Mouse (Mus musculus): ENCODE results near the gene Racgap1.

The Racgap1 gene

DNA sequence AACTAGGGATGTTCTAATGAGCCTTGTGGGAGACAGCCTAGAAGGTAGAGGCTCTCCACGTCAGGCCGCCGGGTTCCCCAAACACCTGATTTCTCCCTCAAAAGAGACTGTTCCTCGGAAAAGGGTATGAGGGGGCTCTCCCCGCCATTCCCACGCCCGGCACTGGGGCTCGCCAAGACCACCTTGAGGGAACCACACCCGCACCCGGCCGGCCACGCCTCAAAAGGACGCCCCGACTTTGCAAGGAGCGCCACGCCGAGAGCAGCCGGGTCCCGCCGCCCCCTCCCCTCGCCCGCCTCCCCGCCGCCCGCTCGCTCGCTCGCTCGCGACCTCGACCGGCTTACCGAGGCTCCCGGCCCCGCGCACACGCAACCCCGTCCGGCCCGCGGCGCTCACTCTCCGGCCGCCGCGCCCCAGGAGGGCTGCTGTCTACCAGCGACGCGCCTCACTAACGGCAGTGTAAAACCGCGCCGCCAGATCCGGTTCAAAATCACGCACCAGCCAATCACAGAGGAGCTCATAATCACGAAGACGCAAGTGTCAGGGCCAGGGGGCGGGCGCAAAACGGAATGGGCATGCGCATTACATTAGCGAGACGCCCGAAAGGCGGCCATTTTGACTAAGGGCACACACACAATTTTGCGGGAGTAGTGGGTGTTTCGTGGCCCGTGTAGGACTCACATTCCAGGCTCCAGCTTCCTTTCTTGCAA lies at the start of gene Racgap1:
Gene Racgap1, minus strand, starts transcription at position 494 of the 710 bp plus-strand sequence.
- DNase-seq (ENCODE audit: low spot score in 2 of 2): peak; percentile 91 to 96

DNA sequence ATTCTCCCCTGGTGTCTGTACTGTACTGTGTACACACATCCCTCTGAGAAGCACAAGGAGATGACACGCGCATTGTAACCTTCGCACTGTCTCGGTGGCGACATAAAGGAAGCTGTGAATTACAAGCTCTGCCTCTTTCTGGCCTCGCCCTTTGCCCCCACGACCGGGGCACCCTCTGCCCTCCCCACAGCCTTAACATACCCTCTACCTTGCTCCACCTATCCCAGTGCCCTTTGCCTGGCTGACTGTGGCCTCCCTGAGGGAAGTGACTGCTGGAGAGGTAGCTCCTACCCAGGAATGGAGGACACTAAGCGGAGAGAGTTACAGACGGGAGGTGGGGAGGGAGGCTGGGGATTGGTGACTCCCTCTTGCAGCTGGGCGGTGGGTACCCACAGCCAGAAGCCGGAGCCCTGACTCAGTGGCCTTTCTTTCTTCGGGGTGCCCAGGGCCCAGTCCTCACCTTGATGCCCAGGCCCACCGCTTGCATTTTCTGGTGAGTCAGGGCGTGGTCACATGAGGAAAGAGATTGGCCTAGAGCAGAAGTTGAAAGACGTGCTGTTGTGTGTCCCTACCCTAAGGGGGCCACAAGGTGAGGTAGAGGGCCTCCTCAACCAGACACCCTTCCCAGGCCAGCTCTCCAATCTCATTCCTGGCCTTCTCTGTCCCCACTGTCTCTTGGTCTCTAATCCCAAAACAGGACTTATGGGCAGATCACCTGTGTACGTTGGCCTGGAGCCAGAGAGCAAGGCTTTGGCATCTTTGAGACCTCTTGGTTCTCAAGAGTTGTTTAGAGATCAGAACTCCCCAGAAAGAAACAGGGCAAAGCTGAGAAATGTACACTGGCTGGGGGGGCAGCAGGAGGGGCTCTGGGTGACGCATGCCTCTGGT lies 49.0 kb upstream of the Racgap1 start:
- no peak for DNase-seq (ENCODE audit: low spot score in 2 of 2)

DNA sequence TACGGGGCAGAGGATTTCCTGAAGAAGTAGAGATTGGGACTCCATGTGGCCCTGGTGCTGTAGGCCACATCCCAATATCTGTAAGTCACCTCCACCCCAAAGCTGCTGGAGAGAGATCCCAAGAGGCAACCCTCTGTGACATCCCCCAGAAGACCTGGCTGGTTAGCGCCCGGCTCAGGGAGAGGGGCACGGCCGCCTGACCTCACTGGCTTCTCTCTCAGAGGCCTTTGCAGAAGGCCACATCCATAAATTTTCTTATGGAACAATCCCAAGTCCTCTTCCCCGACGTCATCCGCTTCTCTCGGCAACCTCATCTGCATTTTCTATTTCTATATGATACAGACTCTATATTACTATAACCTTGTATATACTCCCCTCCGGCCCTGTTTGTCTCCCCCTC lies 48.3 kb upstream of the Racgap1 start:
- DNase-seq (ENCODE audit: low spot score in 2 of 2): no peak

DNA sequence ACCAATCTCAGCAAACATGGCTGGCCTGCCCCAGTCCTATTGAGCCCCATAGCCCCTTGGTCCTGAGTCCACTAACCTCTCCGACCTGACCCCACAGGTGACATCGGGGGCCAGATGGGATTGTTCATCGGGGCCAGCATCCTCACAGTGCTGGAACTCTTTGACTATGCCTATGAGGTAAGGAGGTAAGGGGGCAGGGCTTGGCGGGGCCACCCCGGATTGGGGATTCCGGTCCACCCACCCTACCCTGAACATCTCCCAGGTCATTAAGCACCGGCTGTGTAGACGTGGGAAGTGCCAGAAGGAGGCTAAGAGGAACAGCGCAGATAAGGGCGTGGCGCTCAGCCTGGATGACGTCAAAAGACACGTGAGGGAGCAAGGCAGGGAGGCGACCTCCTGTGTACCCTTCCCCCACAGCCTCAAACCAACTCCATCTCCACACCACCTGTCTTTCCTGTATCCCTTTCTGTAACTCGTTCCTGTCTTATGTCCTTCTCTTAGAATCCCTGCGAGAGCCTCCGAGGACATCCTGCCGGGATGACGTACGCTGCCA lies 47.2 kb upstream of the Racgap1 start:
- DNase-seq (ENCODE audit: low spot score in 2 of 2): no peak

DNA sequence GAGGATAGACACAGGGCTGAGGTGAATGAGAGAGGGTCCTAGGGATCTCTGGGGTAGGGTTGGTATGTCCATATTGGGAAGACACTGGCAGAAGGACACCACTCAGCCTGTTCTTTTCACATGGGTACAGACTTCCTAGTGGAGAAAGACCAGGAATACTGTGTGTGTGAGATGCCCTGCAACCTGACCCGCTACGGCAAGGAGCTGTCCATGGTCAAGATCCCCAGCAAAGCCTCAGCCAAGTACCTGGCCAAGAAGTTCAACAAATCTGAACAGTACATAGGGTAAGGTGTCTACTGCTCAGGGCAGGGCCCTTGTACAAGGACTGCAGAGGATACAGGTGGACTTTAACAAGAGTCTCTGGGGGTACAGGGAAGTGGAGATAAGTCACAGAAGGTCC lies 45.9 kb upstream of the Racgap1 start:
- DNase-seq (ENCODE audit: low spot score in 2 of 2): no peak

DNA sequence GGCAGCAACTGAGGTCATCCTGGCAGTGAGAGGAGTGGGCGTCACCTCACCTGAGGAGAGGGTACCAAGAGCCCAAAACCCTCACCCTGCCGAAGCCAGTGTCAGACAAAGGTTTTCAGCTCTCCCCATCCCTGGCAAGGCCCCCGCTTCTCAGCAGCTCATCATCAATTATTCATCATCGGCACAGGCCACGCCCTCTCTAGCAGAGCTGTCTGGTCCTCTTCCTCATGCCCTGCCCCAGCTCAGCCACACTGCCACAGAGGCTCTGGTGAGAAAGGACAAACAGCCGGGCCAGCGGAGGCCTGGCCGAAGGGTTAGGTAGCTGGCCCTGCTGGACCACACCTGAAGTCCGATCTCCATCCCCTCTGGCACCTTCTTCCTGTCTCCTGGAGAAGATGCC lies 40.5 kb upstream of the Racgap1 start:
- DNase-seq (ENCODE audit: low spot score in 2 of 2): no peak

DNA sequence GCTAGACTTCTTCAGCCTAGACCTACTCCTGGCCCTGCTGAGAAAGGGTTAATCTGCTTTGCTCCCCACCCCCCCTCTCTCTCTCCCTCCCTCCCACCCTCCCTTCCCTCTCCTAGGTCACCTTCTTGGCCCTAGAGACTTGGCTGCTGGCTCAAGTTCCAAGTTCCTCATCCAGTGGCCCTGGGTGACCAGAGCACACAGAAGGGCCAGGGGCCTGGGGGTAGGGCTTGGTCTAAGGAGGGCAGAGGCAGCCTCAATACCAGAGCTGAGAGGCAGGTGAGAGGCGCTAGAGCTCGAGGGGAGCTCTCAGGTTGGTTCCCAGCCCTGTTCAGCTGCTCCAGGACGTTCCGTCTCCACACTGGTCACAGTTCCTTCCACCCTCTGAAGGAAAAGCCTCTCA lies 39.5 kb upstream of the Racgap1 start:
- no peak for DNase-seq (ENCODE audit: low spot score in 2 of 2)

DNA sequence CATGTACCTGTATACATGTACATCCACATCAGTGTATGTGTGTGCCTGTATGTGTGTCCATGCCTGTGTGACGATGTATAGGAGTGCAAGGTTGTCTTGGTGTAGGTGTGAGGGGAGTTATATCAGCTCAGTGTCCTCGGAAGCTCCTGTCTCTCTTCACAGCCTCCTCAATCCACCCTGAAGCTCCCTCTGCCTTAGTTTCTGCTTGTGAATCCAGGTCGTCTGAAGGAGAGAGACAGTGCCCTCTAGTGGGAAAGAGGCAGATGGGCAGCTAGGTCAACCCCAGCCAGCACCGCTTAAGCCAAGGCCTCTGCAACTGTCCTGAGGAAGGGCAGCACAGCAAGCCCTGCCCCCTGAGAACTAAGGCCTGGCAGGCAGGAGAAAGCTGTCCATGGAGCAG lies 37.3 kb upstream of the Racgap1 start:
- DNase-seq (ENCODE audit: low spot score in 2 of 2): peak in 1 of 2 experiments; percentile 64

GRCm38 (mm10) chr15:99684156-99684555 lies 32.7 kb upstream of the Racgap1 start:
- no peak for DNase-seq (ENCODE audit: low spot score in 2 of 2)

- DNase-seq (ENCODE audit: low spot score in 2 of 2): no peak
Observed at GRCm38 (mm10) chr15:99682880-99683279, 31.4 kb upstream of the Racgap1 start.

GRCm38 (mm10) chr15:99679008-99679407 lies 27.6 kb upstream of the Racgap1 start:
- no peak for DNase-seq (ENCODE audit: low spot score in 2 of 2)

DNA sequence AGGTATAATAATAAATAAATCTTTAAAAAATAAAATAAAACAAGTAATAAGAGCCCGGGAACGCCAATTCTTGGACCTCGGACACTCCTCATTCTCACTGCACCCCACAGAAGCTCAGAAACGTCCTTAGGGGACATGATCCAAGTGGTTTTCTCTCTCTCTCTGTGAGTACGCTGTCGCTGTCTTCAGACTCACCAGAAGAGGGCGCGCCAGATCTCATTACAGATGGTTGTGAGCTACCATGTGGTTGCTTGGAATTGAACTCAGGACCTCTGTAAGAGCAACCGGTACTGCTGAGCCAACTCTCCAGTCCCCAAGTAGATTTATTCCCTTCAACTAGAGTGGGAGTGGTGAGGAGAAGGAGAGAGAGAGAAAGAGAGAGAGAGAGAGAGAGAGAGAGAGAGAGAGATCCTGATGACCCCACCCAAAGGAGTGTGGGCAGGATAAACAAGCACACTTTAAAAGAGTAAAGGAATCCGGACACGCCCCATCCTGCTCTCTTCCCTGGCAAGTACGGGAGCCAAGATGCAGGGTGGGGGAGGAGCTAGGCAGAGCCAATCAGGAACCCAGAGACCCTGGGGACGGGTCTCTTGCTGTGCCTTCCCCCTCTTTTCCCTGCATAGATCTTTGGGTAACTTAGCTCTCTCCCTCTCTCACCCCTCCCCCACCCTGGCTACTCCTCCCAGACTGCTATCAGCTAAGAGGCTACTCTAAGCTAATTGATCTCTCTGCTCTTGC lies 26.8 kb upstream of the Racgap1 start:
- DNase-seq (ENCODE audit: low spot score in 2 of 2): no peak

GRCm38 (mm10) chr15:99677089-99677488 lies 25.6 kb upstream of the Racgap1 start:
- DNase-seq (ENCODE audit: low spot score in 2 of 2): peak in 1 of 2 experiments; percentile 68

DNA sequence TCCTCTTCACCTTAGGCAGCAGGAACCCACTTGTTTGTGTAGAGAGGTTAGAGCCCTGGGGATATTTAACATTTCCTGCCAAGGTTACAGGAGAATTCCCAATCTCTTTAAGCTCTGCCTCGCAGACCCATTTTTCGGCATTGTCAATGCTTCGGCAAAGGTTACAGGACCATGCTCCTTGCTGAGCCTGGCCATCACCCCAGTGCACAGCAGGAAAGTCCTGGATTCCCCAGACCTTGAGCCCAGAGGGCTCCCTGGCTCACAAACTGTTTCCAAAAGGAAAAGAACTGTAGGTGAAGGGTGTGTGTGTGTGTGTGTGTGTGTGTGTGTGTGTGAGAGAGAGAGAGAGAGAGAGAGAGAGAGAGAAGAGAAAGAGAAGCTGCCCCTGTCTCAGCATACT lies 23.4 kb upstream of the Racgap1 start:
- DNase-seq (ENCODE audit: low spot score in 2 of 2): no peak

DNA sequence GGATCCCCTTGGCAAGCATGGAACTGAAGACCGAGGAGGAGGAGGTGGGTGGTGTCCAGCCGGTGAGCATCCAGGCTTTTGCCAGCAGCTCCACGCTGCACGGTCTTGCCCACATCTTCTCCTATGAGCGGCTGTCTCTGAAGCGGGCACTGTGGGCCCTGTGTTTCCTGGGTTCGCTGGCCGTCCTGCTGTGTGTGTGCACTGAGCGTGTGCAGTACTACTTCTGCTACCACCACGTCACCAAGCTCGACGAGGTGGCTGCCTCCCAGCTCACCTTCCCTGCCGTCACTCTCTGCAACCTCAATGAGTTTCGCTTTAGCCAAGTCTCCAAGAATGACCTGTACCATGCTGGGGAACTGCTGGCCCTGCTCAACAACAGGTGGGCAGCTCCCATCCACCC lies 20.3 kb upstream of the Racgap1 start:
- no peak for DNase-seq (ENCODE audit: low spot score in 2 of 2)

DNA sequence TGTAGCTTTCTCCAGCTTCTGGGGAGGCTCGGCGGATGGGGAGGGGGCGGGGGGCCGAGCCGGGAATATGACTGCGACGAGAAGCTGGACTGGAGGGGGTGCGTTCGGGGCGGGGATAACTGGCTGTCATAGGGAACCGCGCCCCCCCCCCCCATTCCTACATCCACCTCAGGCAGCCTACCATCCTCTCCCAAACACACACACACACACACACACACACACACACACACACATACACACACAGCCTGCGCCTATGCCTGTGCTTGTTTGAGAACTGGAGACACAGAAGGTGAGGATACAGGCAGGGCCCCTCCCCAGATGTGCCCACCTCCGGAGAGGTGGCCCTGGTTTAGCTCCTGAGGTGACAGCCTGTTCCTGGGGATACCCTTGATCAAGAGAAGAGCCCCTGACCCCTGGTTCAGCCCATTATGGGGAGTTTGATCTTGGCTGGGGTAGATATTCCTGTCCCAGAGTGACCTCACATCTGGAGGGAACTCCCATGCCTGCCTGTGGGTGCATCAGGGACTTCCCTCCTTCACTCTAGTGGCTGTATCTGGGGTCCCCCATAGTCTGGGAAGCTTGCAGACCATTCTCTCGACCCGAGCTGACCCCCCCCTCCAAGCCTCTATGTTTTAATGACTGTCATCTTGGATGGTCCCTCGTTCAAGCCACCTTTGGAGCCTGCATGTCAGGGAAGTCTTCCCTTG lies 19.7 kb upstream of the Racgap1 start:
- no peak for DNase-seq (ENCODE audit: low spot score in 2 of 2)

GRCm38 (mm10) chr15:99670154-99670821 lies 18.8 kb upstream of the Racgap1 start, which contains the start of gene Asic1:
Asic1 (plus strand) TSS chr15:99670368.
- DNase-seq (ENCODE audit: low spot score in 2 of 2): peak; percentile 49 to 60

- no peak for DNase-seq (ENCODE audit: low spot score in 2 of 2)
Observed at GRCm38 (mm10) chr15:99669392-99669791, 17.9 kb upstream of the Racgap1 start.

DNA sequence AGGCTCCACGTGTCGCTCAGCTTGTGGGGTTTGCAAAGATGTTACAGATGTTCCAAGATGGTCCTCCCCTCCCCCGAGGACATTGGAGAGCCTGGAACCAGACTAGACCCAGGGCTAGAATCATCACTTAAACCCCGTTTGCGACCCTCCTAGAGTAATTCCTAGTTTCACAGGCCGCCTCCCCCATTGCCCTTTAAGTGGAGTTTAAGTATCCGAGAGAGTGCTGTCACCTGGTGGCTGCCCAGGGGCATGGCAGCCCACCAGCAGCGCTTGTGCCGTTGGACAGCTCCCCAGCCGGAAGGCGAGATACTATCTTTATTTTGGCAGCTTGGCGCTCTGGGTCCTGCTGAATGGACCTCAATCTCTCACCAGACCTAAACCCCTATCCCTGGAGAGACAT lies 17.4 kb upstream of the Racgap1 start:
- DNase-seq (ENCODE audit: low spot score in 2 of 2): peak; percentile 55 to 83

- no peak for DNase-seq (ENCODE audit: low spot score in 2 of 2)
Observed at GRCm38 (mm10) chr15:99667544-99667943, 16.1 kb upstream of the Racgap1 start.

Measured in cerebellum, postnatal 4 days (tissue).